33 mouse cellular contexts compared by ENCODE assay signal in the genomic region with DNA sequence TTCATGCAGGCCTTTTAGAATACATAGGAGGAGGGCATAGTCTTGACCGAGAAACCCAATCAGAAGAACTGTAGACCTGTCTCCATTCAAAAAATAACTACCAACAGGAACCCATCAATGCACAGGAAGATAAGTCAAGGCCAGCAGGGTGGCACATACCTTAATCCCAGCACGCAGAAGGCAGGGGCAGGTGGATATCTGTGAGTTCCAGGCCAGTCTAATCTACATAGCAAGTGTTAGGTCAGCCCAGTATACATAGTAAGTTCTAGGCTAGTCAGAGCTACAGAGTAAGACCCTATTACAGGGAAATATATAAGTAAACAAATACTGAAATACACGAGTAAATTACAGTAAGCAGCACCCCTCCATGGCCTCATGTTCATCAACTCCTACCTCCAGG. TPM values are rescaled to one million over a fixed set of nuclear protein-coding genes. Genes with fewer than 3 reads are reported as not detected.
"Had no signal": no experiment of that assay in that cellular context is flagged by ENCODE, and none has a peak within 500 bp of the region (broad histone marks: within the 10 kb centered on the region; RNA-seq: fewer than 3 reads in every experiment).

No protein-coding gene starts in this region.

- H3K9me3 ChIP-seq: heart, embryonic 10.5 days; heart, embryonic 13.5 days; heart, embryonic 15.5 days; hindbrain, embryonic 10.5 days; hindbrain, embryonic 12.5 days; hindbrain, embryonic 13.5 days; hindbrain, embryonic 15.5 days; intestine, embryonic 15.5 days; kidney, embryonic 15.5 days had no signal

- H3K27me3 ChIP-seq: heart, embryonic 12.5 days; heart, embryonic 13.5 days; heart, embryonic 15.5 days; hindbrain, embryonic 12.5 days; hindbrain, embryonic 13.5 days; hindbrain, embryonic 15.5 days; intestine, embryonic 15.5 days; kidney, embryonic 15.5 days had no signal

- H3K27ac ChIP-seq: heart, embryonic 10.5 days; heart, embryonic 13.5 days; heart, embryonic 15.5 days; hindbrain, embryonic 10.5 days; hindbrain, embryonic 12.5 days; hindbrain, embryonic 13.5 days; hindbrain, embryonic 14.5 days; hindbrain, embryonic 15.5 days; hindbrain, postnatal 0 days; intestine, embryonic 15.5 days; kidney, embryonic 15.5 days; kidney, postnatal 0 days; layer of hippocampus, adult 2 months had no signal

- H3K4me3 ChIP-seq: heart, embryonic 10.5 days; heart, embryonic 12.5 days; heart, embryonic 13.5 days; heart, embryonic 15.5 days; hindbrain, embryonic 10.5 days; hindbrain, embryonic 12.5 days; hindbrain, embryonic 13.5 days; hindbrain, embryonic 15.5 days; intestine, embryonic 15.5 days; kidney, embryonic 15.5 days; layer of hippocampus, adult 2 months had no signal

- ATAC-seq: hindbrain, embryonic 16.5 days; hindbrain, postnatal 0 days; inflammation-experienced regulatory T-cells, adult 6 months; intestine, embryonic 15.5 days; intestine, embryonic 16.5 days; intestine, postnatal 0 days had no signal

- DNase-seq: heart, postnatal 10 days; heart, postnatal 14 days; heart, postnatal 36 days; kidney, adult 11 months; kidney, adult 18-20 months; kidney, adult 2 months; kidney, adult 8-10 months; kidney, adult 9 months; kidney, postnatal 10 days; kidney, postnatal 14 days; kidney, postnatal 36 days; kidney, postnatal 4 days; layer of hippocampus, adult 9-11 months; layer of hippocampus, postnatal 36 days had no signal

- H3K4me2 ChIP-seq: heart, embryonic 11.5 days; heart, embryonic 12.5 days; heart, embryonic 13.5 days; heart, embryonic 15.5 days; hindbrain, embryonic 12.5 days; hindbrain, embryonic 13.5 days; hindbrain, embryonic 14.5 days; hindbrain, embryonic 15.5 days; intestine, embryonic 15.5 days; kidney, embryonic 15.5 days had no signal

- H3K9ac ChIP-seq: heart, embryonic 12.5 days; heart, embryonic 13.5 days; heart, embryonic 15.5 days; hindbrain, embryonic 12.5 days; hindbrain, embryonic 13.5 days; hindbrain, embryonic 14.5 days; hindbrain, embryonic 15.5 days; intestine, embryonic 15.5 days; kidney, embryonic 15.5 days had no signal

- H3K36me3 ChIP-seq: heart, embryonic 10.5 days; heart, embryonic 12.5 days; heart, embryonic 13.5 days; heart, embryonic 15.5 days; hindbrain, embryonic 10.5 days; hindbrain, embryonic 12.5 days; hindbrain, embryonic 13.5 days; hindbrain, embryonic 15.5 days; intestine, embryonic 15.5 days; kidney, embryonic 15.5 days had no signal

- H3K4me1 ChIP-seq: heart, embryonic 10.5 days; heart, embryonic 12.5 days; heart, embryonic 13.5 days; heart, embryonic 15.5 days; hindbrain, embryonic 10.5 days; hindbrain, embryonic 12.5 days; hindbrain, embryonic 13.5 days; hindbrain, embryonic 15.5 days; intestine, embryonic 15.5 days; kidney, embryonic 15.5 days had no signal

RNA-seq across cellular contexts. Expression of gene Rbp1, which starts 24.9 kb away (rescaled TPM):
- polyA plus RNA-seq: inflammation-experienced regulatory T-cells, adult 6 months had no signal
